In the genomic region with DNA sequence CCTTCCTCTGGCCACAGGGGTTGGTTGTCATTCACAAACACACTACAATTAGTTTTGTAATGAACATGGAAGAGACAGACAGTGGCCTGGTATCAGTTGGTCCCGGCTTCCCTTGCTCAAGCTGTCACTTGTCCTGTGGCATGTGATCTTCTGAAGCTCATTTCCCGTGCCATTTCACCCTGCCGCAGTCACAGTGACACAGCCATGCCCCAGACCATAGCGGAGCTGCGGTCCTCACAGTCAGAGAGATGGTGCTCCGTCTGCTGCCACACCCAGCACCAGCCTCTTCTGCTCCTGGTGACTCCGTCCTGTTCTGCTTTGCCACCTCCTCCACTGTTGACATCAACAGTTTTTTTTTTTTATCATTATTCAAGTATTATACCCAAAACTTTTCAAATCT, we compare ENCODE assay signal across 18 mouse cellular contexts. TPM values are rescaled to one million over a fixed set of nuclear protein-coding genes. Genes with fewer than 3 reads are reported as not detected.
DNase-seq lines count a peak whose midpoint lies in the region; ATAC-seq and TF ChIP-seq lines count a peak whose summit lies in the region.
"Had no signal": no experiment of that assay in that cellular context is flagged by ENCODE, and none has a peak within 500 bp of the region (broad histone marks: within the 10 kb centered on the region; RNA-seq: fewer than 3 reads in every experiment).

No protein-coding gene starts in this region.

- intact Hi-C loops in heart, adult 2 months (cut with DNase I) = loop anchor here (2.0 to 10.0 kb wide), 3 partner anchors 34 to 536 kb away; partner anchors contain the start of gene Fyn

- H3K9me3 ChIP-seq in lung, postnatal 0 days (ENCODE audit: low read length) = no peaks in the 10 kb centered on the region
- H3K9me3 ChIP-seq in midbrain, embryonic 11.5 days (ENCODE audit: control insufficient read depth, low read length) = no peaks in the 10 kb centered on the region
- no peaks in the 10 kb centered on the region for H3K9me3 ChIP-seq in midbrain, embryonic 13.5 days
- H3K9me3 ChIP-seq in hindbrain, embryonic 12.5 days (replicated peaks) = no peaks in the 10 kb centered on the region
- H3K9me3 ChIP-seq: embryonic facial prominence, embryonic 15.5 days; forebrain, embryonic 13.5 days; heart, embryonic 10.5 days; limb, embryonic 10.5 days; midbrain, embryonic 12.5 days had no signal

- 39% methylated on average over 7 of the region's 7 CpGs for WGBS in heart, adult 2 months
- 66% methylated on average over 7 of the region's 7 CpGs for WGBS in lung, postnatal 0 days
- 89% methylated on average over 7 of the region's 7 CpGs for WGBS in midbrain, embryonic 11.5 days
- 90% methylated on average over 7 of the region's 7 CpGs for WGBS in midbrain, embryonic 13.5 days
- WGBS in hindbrain, embryonic 12.5 days = 90% methylated on average over 7 of the region's 7 CpGs

- no peak for TF ChIP-seq POLR2A in heart, adult 2 months (IDR thresholded peaks at IDR 0.05; ENCODE audit: insufficient read depth, low read depth, low read length)

- no peak overlapping the region for H3K4me2 ChIP-seq in lung, postnatal 0 days (replicated peaks; ENCODE audit: low read depth, low read length)
- no peak overlapping the region for H3K4me2 ChIP-seq in midbrain, embryonic 11.5 days
- no peak overlapping the region for H3K4me2 ChIP-seq in midbrain, embryonic 13.5 days (replicated peaks)
- no peak overlapping the region for H3K4me2 ChIP-seq in hindbrain, embryonic 12.5 days (replicated peaks)
- H3K4me2 ChIP-seq: embryonic facial prominence, embryonic 15.5 days; forebrain, embryonic 13.5 days; midbrain, embryonic 12.5 days had no signal

- no peak overlapping the region for H3K4me3 ChIP-seq in heart, adult 2 months
- no peak overlapping the region for H3K4me3 ChIP-seq in lung, postnatal 0 days (ENCODE audit: low read depth, low read length)
- H3K4me3 ChIP-seq in midbrain, embryonic 11.5 days (ENCODE audit: low read depth, low read length) = no peak overlapping the region
- no peak overlapping the region for H3K4me3 ChIP-seq in midbrain, embryonic 13.5 days (replicated peaks)
- H3K4me3 ChIP-seq in hindbrain, embryonic 12.5 days = no peak overlapping the region
- H3K4me3 ChIP-seq: embryonic facial prominence, embryonic 15.5 days; forebrain, embryonic 13.5 days; heart, embryonic 10.5 days; limb, embryonic 10.5 days; midbrain, embryonic 12.5 days had no signal

- no peak overlapping the region for H3K9ac ChIP-seq in heart, adult 2 months (ENCODE audit: low read depth, low read length)
- H3K9ac ChIP-seq in lung, postnatal 0 days (replicated peaks; ENCODE audit: low read depth) = no peak overlapping the region
- H3K9ac ChIP-seq in midbrain, embryonic 11.5 days (ENCODE audit: low read length) = no peak overlapping the region
- H3K9ac ChIP-seq in midbrain, embryonic 13.5 days (replicated peaks) = no peak overlapping the region
- no peak overlapping the region for H3K9ac ChIP-seq in hindbrain, embryonic 12.5 days
- H3K9ac ChIP-seq: embryonic facial prominence, embryonic 15.5 days; forebrain, embryonic 13.5 days; midbrain, embryonic 12.5 days had no signal

- peak overlapping the region; percentile 47 for H3K27ac ChIP-seq in heart, adult 2 months
- H3K27ac ChIP-seq in lung, postnatal 0 days (ENCODE audit: low read length) = 0 out of 2 replicates have a peak overlapping the region, but pooled peaks have one; percentile 2
- no peak overlapping the region for H3K27ac ChIP-seq in midbrain, embryonic 11.5 days (ENCODE audit: low read depth, low read length)
- no peak overlapping the region for H3K27ac ChIP-seq in midbrain, embryonic 13.5 days
- no peak overlapping the region for H3K27ac ChIP-seq in hindbrain, embryonic 12.5 days
- H3K27ac ChIP-seq: forebrain, embryonic 13.5 days; heart, embryonic 10.5 days; hindbrain, postnatal 0 days; limb, embryonic 10.5 days; midbrain, embryonic 12.5 days had no signal

- peaks cover 4% of the 10 kb centered on the region for H3K79me2 ChIP-seq in heart, adult 2 months (replicated peaks; ENCODE audit: control insufficient read depth, insufficient read depth, low read length)

- H3K27me3 ChIP-seq in heart, adult 2 months (ENCODE audit: control insufficient read depth, insufficient read depth, low read length) = no peaks in the 10 kb centered on the region
- no peaks in the 10 kb centered on the region for H3K27me3 ChIP-seq in lung, postnatal 0 days (replicated peaks; ENCODE audit: insufficient read depth, low read length)
- H3K27me3 ChIP-seq in midbrain, embryonic 11.5 days (ENCODE audit: control insufficient read depth, insufficient read depth, low read length) = no peaks in the 10 kb centered on the region
- no peaks in the 10 kb centered on the region for H3K27me3 ChIP-seq in midbrain, embryonic 13.5 days
- H3K27me3 ChIP-seq in hindbrain, embryonic 12.5 days = no peaks in the 10 kb centered on the region
- H3K27me3 ChIP-seq: embryonic facial prominence, embryonic 15.5 days; forebrain, embryonic 13.5 days; midbrain, embryonic 12.5 days had no signal

- ATAC-seq in lung, postnatal 0 days = peak; percentile 32; the same call in 1 of the 2 replicates
- no peak for ATAC-seq in midbrain, embryonic 11.5 days (ENCODE audit: low FRiP score)
- no peak for ATAC-seq in midbrain, embryonic 13.5 days
- ATAC-seq in hindbrain, embryonic 12.5 days (ENCODE audit: low FRiP score) = no peak
- ATAC-seq: forebrain, embryonic 13.5 days; hindbrain, postnatal 0 days had no signal

- no peak for DNase-seq in heart, adult 2 months
- no peak for DNase-seq in heart, adult 8-10 months (ENCODE audit: low spot score)
- no peak for DNase-seq in lung, postnatal 0 days (ENCODE audit: low spot score)
- DNase-seq in lung, postnatal 14 days = no peak
- peak; percentile 53 for DNase-seq in lung, postnatal 36 days
- no peak for DNase-seq in midbrain, embryonic 11.5 days (ENCODE audit: low spot score, missing footprints)
- DNase-seq: adrenal gland, adult 8-10 months; cerebellum, adult 8-10 months; right cerebral cortex, postnatal 14 days; thymus, postnatal 25 days had no signal

- no peak for TF ChIP-seq EP300 in heart, adult 2 months (IDR thresholded peaks at IDR 0.05; ENCODE audit: insufficient read depth, low read depth, low read length)
- TF ChIP-seq EP300 in lung, postnatal 0 days (IDR thresholded peaks at IDR 0.05) = no peak

- H3K4me1 ChIP-seq in heart, adult 2 months (ENCODE audit: control insufficient read depth, insufficient read depth, low read length) = peaks cover 34% of the 10 kb centered on the region
- peaks cover 15% of the 10 kb centered on the region; the same call in 1 of the 2 replicates for H3K4me1 ChIP-seq in lung, postnatal 0 days (ENCODE audit: insufficient read depth, low read depth, low read length)
- no peaks in the 10 kb centered on the region for H3K4me1 ChIP-seq in midbrain, embryonic 11.5 days (ENCODE audit: control insufficient read depth, insufficient read depth, low read length)
- peaks cover 52% of the 10 kb centered on the region for H3K4me1 ChIP-seq in midbrain, embryonic 13.5 days (replicated peaks)
- H3K4me1 ChIP-seq in hindbrain, embryonic 12.5 days = peaks cover 44% of the 10 kb centered on the region

- H3K36me3 ChIP-seq in heart, adult 2 months (ENCODE audit: control insufficient read depth, insufficient read depth, low read length) = peaks cover 12% of the 10 kb centered on the region
- H3K36me3 ChIP-seq in lung, postnatal 0 days (ENCODE audit: insufficient read depth, low read length) = no peaks in the 10 kb centered on the region
- H3K36me3 ChIP-seq in midbrain, embryonic 11.5 days (ENCODE audit: control insufficient read depth, insufficient read depth, low read length) = no peaks in the 10 kb centered on the region
- H3K36me3 ChIP-seq in midbrain, embryonic 13.5 days = no peaks in the 10 kb centered on the region
- H3K36me3 ChIP-seq in hindbrain, embryonic 12.5 days = no peaks in the 10 kb centered on the region
- H3K36me3 ChIP-seq: embryonic facial prominence, embryonic 15.5 days; heart, embryonic 10.5 days; limb, embryonic 10.5 days; midbrain, embryonic 12.5 days had no signal

- no peak for TF ChIP-seq CTCF in heart, adult 2 months (IDR thresholded peaks at IDR 0.05)
- no peak for TF ChIP-seq CTCF in lung, postnatal 0 days (IDR thresholded peaks at IDR 0.05)

RNA-seq across cellular contexts. Expression of gene Fyn, which starts 49.7 kb away (rescaled TPM):
- 10 to 100 TPM; 26.1 to 29.7 TPM for total RNA-seq in heart, adult 2 months (2021)
- polyA plus RNA-seq in heart, adult 2 months (2012; rRNA removed) = 23.2 and 36.4 TPM in 2 replicates
- 10 to 100 TPM; 22.4 to 27.6 (median 24.2) TPM for total RNA-seq in heart, adult 8-10 months (2022)
- polyA plus RNA-seq in lung, postnatal 0 days (2015; fragmentation: Nextera tagmentation; extraction: Ambion mirVana) = 21.1 and 23.0 TPM in 2 replicates
- 43.7 and 44.3 TPM in 2 replicates for polyA plus RNA-seq in midbrain, embryonic 11.5 days (2014; fragmentation: Nextera tagmentation; extraction: Ambion mirVana)
- polyA plus RNA-seq in midbrain, embryonic 13.5 days (2015; fragmentation: Nextera tagmentation; extraction: Ambion mirVana) = 62.4 and 64.8 TPM in 2 replicates
- polyA plus RNA-seq in hindbrain, embryonic 12.5 days (2016; fragmentation: Nextera tagmentation; extraction: Ambion mirVana) = 64.8 and 67.9 TPM in 2 replicates

Comparison
In these comparisons a context has a peak if more than half of its experiments do, and no peak if none do; other contexts are left out.
1. H3K27ac ChIP-seq: peak in heart, adult 2 months (single experiment) and lung, postnatal 0 days (single experiment); none in midbrain, embryonic 11.5 days (single experiment), midbrain, embryonic 13.5 days (single experiment) and hindbrain, embryonic 12.5 days (single experiment).